Mouse (Mus musculus): ENCODE results near the gene Ap4b1.
"Not testable (repeated sequence)": the region's sequence is repeated elsewhere in the genome, so short reads cannot be mapped to it uniquely, and the experiment has no call there.

Gene Ap4b1

GRCm38 (mm10) chr3:103808891-103809798, at the start of gene Ap4b1, which contains the start of the genes Dclre1b and Gm43064:
Gene Ap4b1 (plus strand): TSS chr3:103809520.
Gene Dclre1b (minus strand): TSS chr3:103809444.
Gene Gm43064 (plus strand): TSS chr3:103809573.
- peak; percentile 94 for DNase-seq (ENCODE audit: extremely low read depth, insufficient read length, low spot score)

- DNase-seq (ENCODE audit: extremely low read depth, insufficient read length, low spot score) = no peak
Measured at GRCm38 (mm10) chr3:103766789-103767188, 42.5 kb upstream of the Ap4b1 start.

DNA sequence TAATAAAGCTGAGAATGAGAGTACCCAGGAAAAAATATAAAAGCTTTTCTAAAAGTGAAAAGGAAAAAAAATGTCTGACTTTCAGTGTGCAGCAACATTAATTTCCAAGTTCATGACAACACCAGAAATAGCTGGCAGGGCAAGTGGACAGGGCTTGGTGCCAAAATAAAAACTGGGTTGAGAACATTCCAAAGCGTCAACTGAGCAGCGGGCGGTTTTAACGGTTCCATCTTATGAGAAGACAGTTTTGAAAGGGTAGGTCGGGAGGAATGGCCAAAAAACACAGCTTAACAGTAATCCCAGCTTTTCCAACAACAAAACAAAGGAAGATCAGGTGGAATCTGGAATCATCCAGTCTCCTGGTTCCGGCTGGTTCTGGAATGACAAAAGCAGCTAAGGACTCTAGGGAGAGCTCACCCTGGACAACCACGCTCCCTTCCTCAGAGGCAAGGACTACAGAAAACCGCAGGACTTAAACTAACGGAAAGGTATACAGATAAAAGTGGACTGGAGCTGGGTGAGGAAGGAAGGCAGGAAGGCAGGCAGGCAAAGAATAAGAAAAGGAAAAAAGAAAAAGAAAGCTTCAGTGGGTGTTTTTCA, 37.7 kb upstream of the Ap4b1 start:
- DNase-seq (ENCODE audit: extremely low read depth, insufficient read length, low spot score) = peak; percentile 58

DNA sequence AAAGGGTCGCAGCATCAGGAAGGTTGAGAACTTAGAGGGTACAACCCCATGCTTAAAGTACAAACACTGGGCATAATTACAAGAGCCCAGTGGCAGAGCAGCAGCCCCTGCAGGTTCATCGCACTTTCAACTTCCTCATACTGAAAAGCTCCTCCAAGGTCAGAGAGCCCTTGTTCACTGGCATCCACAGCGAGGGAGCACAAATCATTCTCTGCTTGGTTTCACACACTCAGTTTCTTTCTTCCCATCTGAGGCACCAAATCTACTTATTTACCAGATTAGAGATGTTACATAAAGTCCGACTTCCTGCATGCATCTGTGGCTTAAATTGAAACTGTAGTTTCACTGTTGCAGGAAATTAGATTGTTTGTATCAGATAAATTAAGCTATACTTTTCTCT, 36.5 kb upstream of the Ap4b1 start:
- DNase-seq (ENCODE audit: extremely low read depth, insufficient read length, low spot score) = no peak

- DNase-seq (ENCODE audit: extremely low read depth, insufficient read length, low spot score) = no peak
Measured at GRCm38 (mm10) chr3:103773508-103773907, 35.8 kb upstream of the Ap4b1 start.

DNA sequence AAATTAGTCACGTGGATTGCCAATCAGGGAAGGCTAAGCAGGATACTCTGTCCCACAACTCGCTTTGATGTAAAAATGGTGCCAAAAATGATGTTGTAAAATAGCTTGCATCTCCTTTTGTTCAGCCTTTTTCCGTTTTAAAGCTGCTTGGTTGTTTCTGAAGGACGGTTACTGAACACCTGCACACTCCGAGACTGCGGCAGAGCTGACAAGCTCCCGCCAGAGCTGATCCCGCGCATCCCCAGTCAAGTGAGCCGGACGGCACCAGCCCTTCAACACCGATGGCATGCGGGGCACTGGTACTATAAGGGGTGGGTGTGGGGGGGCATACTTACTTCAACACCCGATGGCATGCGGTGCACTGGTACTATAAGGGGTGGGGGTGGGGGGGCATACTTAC, 35.3 kb upstream of the Ap4b1 start:
- no peak for DNase-seq (ENCODE audit: extremely low read depth, insufficient read length, low spot score)

DNA sequence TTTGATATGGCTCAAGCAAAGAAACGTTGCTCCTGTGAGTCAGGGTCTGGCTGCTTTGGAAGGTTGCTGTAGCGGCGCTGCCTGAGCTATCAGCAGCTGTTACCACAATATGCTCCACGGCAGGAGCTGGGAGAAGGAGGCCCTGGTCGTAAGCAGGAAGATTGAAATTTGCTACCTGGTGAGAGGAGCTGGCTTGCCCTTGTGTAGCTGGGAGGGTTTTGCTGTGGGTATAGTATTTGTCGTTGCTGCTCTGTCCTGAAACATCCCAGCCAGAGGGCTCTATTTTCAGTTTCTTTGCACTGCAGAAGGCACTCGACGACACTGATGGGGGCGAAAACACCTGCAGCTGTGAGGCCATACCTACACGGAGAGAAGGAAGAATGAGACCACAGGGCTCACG, 31.4 kb upstream of the Ap4b1 start:
- no peak for DNase-seq (ENCODE audit: extremely low read depth, insufficient read length, low spot score)

- DNase-seq (ENCODE audit: extremely low read depth, insufficient read length, low spot score) = no peak
Measured at GRCm38 (mm10) chr3:103778660-103779059, 30.7 kb upstream of the Ap4b1 start.

DNA sequence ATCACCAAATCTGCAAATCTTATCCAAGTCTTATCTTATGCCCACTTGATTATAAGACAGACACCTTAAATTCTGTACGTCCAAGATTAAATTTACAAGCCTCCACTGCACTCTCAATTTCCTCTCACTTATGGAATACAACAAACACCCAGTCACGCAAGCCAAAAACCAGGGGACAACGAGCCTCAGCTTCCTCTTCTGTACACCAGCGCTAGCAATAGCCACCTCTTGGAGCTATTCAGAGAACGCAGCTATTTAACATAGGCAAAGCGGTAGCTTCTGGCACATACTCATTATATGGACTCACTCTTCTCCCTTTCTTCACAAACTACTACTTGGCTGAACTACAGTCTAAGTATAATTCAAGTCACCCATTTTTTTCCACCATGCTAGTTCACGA, 30.1 kb upstream of the Ap4b1 start:
- no peak for DNase-seq (ENCODE audit: extremely low read depth, insufficient read length, low spot score)

DNA sequence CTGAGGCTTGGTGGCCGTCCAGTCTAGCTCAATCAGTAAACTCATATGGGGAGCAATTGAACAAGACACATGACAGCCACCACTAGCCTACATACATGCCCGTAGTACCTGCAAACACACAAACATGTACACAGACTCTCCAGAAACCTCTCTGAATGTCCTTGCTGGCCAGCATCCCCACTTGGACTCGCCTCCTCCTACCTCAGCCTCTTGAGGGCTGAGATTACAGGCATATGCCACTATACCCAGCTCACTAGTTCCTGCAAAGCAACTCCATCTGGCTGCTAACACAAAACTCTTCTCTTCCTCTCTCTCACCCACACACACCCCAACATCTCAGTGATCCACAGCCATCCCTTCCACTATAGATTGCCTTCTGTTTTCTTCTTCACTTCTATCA, 29.0 kb upstream of the Ap4b1 start:
- DNase-seq (ENCODE audit: extremely low read depth, insufficient read length, low spot score) = no peak

GRCm38 (mm10) chr3:103780777-103781176, 28.5 kb upstream of the Ap4b1 start:
- DNase-seq (ENCODE audit: extremely low read depth, insufficient read length, low spot score) = no peak

GRCm38 (mm10) chr3:103782844-103783609, 26.3 kb upstream of the Ap4b1 start:
- no peak for DNase-seq (ENCODE audit: extremely low read depth, insufficient read length, low spot score)

- DNase-seq (ENCODE audit: extremely low read depth, insufficient read length, low spot score) = no peak
Measured at GRCm38 (mm10) chr3:103787225-103787624, 22.1 kb upstream of the Ap4b1 start.

GRCm38 (mm10) chr3:103789096-103789495, 20.2 kb upstream of the Ap4b1 start:
- no peak for DNase-seq (ENCODE audit: extremely low read depth, insufficient read length, low spot score)

DNA sequence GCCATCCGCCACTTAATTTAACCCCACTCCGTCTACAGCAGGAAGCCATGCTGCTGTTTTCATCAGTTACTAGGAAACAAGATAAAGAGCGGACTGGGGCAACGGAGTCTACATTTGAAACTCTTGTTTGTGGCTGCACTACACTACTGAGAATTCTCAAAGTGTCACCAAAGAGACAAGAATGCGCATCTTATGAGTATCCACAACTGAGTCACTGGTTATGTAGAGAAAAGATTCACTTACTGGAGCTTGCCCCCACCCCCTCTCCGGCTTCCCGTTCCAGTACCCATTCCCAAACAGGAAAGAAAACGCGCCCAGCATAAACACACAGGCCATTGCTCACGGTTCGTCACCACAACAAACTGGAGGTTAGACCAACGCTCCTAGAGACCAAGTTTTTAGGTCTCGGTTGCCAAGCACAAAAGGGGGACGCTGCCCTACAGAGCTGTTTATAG, 19.4 kb upstream of the Ap4b1 start:
- peak; percentile 50 for DNase-seq (ENCODE audit: extremely low read depth, insufficient read length, low spot score)

DNA sequence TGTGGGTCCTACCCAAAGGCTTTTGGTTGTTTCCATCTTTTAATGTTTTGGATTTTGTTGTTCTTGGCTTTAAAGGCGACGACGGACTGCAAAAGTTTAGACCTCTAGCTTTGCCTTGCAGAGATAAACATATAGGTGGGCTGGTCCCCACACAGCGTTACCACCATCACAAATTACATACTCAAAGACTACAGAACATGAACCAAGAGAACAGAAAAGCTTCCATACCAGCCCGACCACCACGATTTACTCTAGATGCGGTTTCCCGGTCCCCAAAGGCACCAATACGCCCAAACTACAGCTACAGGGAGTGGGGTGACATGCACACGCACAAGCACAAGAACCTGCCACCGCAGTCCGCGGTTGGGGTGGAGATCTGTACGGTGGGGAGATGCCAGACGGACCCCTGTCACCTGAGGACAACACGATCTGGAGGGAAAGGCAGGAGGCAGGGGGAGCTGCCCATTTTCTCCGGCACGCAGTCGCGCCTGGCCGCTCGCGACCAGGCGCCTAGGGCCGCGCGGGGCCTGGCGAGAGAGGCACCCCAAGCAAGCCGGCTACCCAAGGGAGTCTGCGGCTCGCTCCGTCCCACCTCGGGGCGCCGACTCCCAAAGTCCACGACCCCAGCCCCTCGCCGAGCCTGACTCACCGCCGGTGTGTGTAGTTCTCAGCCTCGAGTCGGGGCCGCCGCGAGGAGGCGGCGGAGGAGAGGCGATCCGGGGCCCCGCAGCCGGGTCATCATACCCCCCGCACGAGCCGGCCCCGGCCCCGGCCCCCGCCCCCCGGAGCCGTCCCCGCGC, 18.8 kb upstream of the Ap4b1 start:
- DNase-seq (ENCODE audit: extremely low read depth, insufficient read length, low spot score) = peak; percentile 71

GRCm38 (mm10) chr3:103791230-103792110, 17.9 kb upstream of the Ap4b1 start, which contains the start of gene Hipk1:
Gene Hipk1 (minus strand): TSS chr3:103791563.
- peak; percentile 93 for DNase-seq (ENCODE audit: extremely low read depth, insufficient read length, low spot score)

DNA sequence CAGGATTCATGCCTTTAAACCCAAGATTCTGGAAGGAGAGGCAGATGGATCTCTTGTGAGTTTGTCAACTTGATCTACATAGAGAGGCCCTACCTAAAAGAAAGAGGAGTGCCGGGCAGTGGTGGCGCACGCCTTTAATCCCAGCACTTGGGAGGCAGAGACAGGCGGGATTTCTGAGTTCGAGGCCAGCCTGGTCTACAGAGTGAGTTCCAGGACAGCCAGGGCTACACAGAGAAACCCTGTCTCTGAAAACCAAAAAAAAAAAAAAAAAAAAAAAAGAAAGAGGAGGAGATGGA, 17.3 kb upstream of the Ap4b1 start:
- DNase-seq (ENCODE audit: extremely low read depth, insufficient read length, low spot score) = not testable (repeated sequence)

- no peak for DNase-seq (ENCODE audit: extremely low read depth, insufficient read length, low spot score)
Measured at GRCm38 (mm10) chr3:103792566-103792965, 16.8 kb upstream of the Ap4b1 start.

Data from 3134 (cell line).